Mouse (Mus musculus) embryonic facial prominence, embryonic 15.5 days (tissue): Measurements from ENCODE around the gene Fam204a. TPM values are rescaled to one million over a fixed set of nuclear protein-coding genes. Genes with fewer than 3 reads are reported as not detected.

Experiments used
- ATAC-seq: fragments of 200-750 bp; cut with Nextera tagmentation; 2 replicates; pipeline ENCODE4 v1.8.0; 2017; ENCODE audit warnings: low read depth, moderate TSS enrichment; ENCODE audit not compliant: insufficient number of reproducible peaks, low FRiP score, low TSS enrichment
- H3K27ac ChIP-seq: fragments of 300-500 bp; sonication (generic); replicated peaks from 2 replicates; pipeline ENCODE4 v1.5.1; 2015; ENCODE audit warnings: mild to moderate bottlenecking, inconsistent platforms
- H3K27me3 ChIP-seq: fragments of 300-500 bp; sonication (generic); 2 replicates; pipeline ENCODE4 v1.6.1; 2015; ENCODE audit warnings: inconsistent platforms
- H3K36me3 ChIP-seq: fragments of 300-500 bp; sonication (generic); 2 replicates; pipeline ENCODE4 v1.6.1; 2015; ENCODE audit warnings: mild to moderate bottlenecking, inconsistent platforms
- H3K4me1 ChIP-seq: fragments of 300-500 bp; sonication (generic); 2 replicates; pipeline ENCODE4 v1.6.1; 2015; ENCODE audit warnings: inconsistent platforms
- H3K4me2 ChIP-seq: fragments of 300-500 bp; sonication (generic); replicated peaks from 2 replicates; pipeline ENCODE4 v1.6.1; 2015; ENCODE audit warnings: mild to moderate bottlenecking, inconsistent platforms
- H3K4me3 ChIP-seq: fragments of 300-500 bp; sonication (generic); replicated peaks from 2 replicates; pipeline ENCODE4 v1.5.1; 2015; ENCODE audit warnings: mild to moderate bottlenecking, inconsistent platforms
- H3K9ac ChIP-seq: fragments of 300-500 bp; sonication (generic); 2 replicates; pipeline ENCODE4 v1.6.1; 2015; ENCODE audit warnings: inconsistent platforms
- H3K9me3 ChIP-seq: fragments of 300-500 bp; sonication (generic); replicated peaks from 2 replicates; pipeline ENCODE4 v1.6.1; 2016; ENCODE audit warnings: inconsistent platforms
- WGBS: fragments of 180-500 bp; shearing (Covaris S2); methylation state at CpG from one replicate; pipeline ENCODE4 v1.1.7; 2015; 5-methylcytosine and 5-hydroxymethylcytosine counted together
- polyA plus RNA-seq: library from polyadenylated mRNA; unstranded; fragments of >200 nt; fragmentation: Nextera tagmentation; extraction: Ambion mirVana; gene quantifications from 2 replicates; pipeline ENCODE4 v1.2.1, GENCODE M21; 2015

Fam204a gene
- polyA plus RNA-seq, 1 experiment from 2014 or later = 50.1 TPM

DNA sequence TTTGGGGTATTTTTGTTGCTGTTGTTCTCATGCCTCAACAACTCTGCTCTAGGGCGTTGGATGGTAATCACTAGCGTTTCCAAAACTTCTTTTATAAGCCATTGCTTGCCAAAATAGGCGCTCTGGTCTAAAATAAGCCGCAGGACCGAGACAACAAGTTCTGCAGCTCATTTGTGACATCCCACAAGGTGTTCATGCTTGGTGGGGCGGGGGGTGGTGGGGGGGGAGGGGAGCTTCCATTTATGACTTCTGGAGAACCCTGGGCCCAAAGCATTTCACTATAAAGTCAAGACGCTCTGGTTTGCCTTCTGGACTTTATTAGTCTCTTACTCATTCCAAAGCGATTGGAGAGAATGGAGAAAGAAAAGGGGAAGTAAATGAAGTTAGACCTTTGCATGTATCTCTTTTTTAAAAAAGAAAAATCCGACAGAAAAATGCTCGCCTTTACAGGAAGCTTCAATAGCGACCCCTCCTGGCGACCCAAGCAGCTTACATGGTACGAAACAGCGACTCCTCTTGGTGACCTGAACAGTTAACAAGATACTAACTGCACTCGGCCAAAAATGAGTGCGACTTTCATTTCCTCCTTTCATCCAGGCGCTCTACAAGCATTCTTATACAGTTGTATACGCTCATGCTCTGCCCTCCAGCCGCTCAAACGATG is 65.8 kb downstream of the Fam204a start:
- Histone ChIP-seq H3K4me2 (peak overlapping the region; percentile 27), H3K9me3 (no peaks in the 10 kb centered on the region), H3K27ac (no peak overlapping the region), H3K36me3 (no peaks in the 10 kb centered on the region), H3K9ac (no peak overlapping the region), H3K27me3 (peaks cover 6% of the 10 kb centered on the region; the same call in 1 of the 2 replicates), H3K4me1 (peaks cover 6% of the 10 kb centered on the region; the same call in 1 of the 2 replicates), H3K4me3 (no peak overlapping the region)
- WGBS = 9% methylated on average over 20 of the region's 20 CpGs
- ATAC-seq = no peak

GRCm38 (mm10) chr19:60159827-60160226 is 66.7 kb downstream of the Fam204a start:
- Histone ChIP-seq H3K27me3 (peaks cover 6% of the 10 kb centered on the region; the same call in 1 of the 2 replicates), H3K9ac (no peak overlapping the region), H3K27ac (no peak overlapping the region), H3K36me3 (no peaks in the 10 kb centered on the region), H3K4me1 (peaks cover 6% of the 10 kb centered on the region; the same call in 1 of the 2 replicates), H3K9me3 (no peaks in the 10 kb centered on the region), H3K4me2 (no peak overlapping the region), H3K4me3 (no peak overlapping the region)
- no peak for ATAC-seq
- WGBS = 28% methylated on average over 6 of the region's 6 CpGs

DNA sequence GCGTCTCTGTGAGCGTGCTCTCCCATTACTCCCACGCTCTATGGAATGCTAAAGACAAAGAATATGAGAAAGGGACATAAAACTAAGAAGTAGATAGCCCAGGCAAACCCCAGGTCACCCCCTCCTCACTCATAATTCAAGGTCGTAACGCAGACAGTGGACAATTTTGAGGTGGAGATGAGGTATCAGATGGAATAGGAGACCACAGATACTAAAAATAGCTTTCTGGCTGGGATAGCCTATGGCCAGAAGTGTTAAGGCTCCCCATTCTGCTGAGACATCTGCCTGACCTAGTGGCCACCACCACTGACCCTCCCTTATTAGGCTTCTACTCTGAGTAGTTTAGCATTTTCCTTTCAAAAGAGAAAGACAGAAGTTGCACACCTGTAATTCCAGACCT is 71.2 kb downstream of the Fam204a start:
- no peak for ATAC-seq
- no peak overlapping the region for H3K4me2 ChIP-seq
- H3K4me1 ChIP-seq = no peaks in the 10 kb centered on the region
- H3K27me3 ChIP-seq = peaks cover 6% of the 10 kb centered on the region; the same call in 1 of the 2 replicates
- no peak overlapping the region for H3K27ac ChIP-seq
- H3K36me3 ChIP-seq = no peaks in the 10 kb centered on the region
- no peaks in the 10 kb centered on the region for H3K9me3 ChIP-seq
- no peak overlapping the region for H3K9ac ChIP-seq
- 93% methylated on average over 5 of the region's 5 CpGs for WGBS
- no peak overlapping the region for H3K4me3 ChIP-seq

DNA sequence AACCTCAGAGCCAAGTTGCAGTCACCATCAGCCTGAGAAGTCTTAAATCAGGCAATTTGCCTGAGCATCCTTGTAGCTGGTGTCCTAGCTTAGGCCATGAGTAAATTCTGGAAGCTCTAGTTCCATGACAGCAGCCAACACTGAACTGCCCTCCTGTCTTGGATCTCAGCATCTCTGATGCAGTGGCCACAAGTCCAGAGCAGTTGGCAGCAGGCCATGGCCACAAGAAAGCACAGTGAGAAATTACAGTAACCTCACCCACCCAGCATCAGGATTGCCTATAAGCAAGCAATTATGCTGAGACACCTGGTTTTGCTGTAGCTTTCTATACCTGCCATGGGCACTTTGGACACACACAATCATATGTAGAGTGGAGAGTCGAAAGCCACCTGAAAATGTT is 73.4 kb downstream of the Fam204a start:
- WGBS = 95% methylated on average over 1 of the region's 1 CpGs
- Histone ChIP-seq H3K36me3 (no peaks in the 10 kb centered on the region), H3K27me3 (0 out of 2 replicates have a peak, but pooled peaks cover 9% of the 10 kb centered on the region), H3K4me2 (no peak overlapping the region), H3K9me3 (no peaks in the 10 kb centered on the region), H3K4me1 (peaks cover 11% of the 10 kb centered on the region), H3K4me3 (no peak overlapping the region), H3K9ac (no peak overlapping the region), H3K27ac (no peak overlapping the region)
- ATAC-seq = no peak

DNA sequence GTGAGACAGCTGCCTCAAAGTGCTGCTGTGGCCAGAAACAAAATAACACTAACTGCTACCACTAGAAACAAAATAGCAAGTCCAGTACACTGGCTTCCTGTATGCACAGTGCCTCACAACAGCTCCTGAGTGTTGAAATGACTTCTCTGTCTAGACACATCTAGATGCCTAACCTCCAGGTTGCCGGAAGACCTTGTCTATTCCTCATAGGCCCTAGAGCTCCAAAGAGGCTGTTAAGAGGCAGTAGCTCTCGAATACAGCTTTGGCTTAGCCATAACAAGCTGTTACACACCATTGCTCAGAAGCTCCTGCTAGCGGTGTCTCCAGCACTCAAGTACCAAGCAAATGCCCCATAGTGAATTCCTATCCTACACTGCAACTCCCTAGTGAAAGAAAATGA is 76.4 kb downstream of the Fam204a start:
- H3K36me3 ChIP-seq = no peaks in the 10 kb centered on the region
- H3K4me1 ChIP-seq = peaks cover 14% of the 10 kb centered on the region
- H3K4me3 ChIP-seq = no peak overlapping the region
- H3K9me3 ChIP-seq = no peaks in the 10 kb centered on the region
- ATAC-seq = no peak
- no peak overlapping the region for H3K4me2 ChIP-seq
- H3K9ac ChIP-seq = no peak overlapping the region
- peaks cover 22% of the 10 kb centered on the region for H3K27me3 ChIP-seq
- H3K27ac ChIP-seq = no peak overlapping the region
- 90% methylated on average over 3 of the region's 3 CpGs for WGBS

- no peak overlapping the region for H3K27ac ChIP-seq
- H3K4me2 ChIP-seq = peak overlapping the region; percentile 1; the same call in 1 of the 2 replicates
- WGBS = 24% methylated on average over 13 of the region's 13 CpGs
- no peaks in the 10 kb centered on the region for H3K36me3 ChIP-seq
- H3K9me3 ChIP-seq = no peaks in the 10 kb centered on the region
- H3K4me3 ChIP-seq = no peak overlapping the region
- peaks cover 22% of the 10 kb centered on the region for H3K27me3 ChIP-seq
- H3K4me1 ChIP-seq = peaks cover 14% of the 10 kb centered on the region
- no peak for ATAC-seq
- H3K9ac ChIP-seq = no peak overlapping the region
Observed at GRCm38 (mm10) chr19:60149078-60149960, 77.2 kb downstream of the Fam204a start.

Other genes with a start within 250 kb of the Fam204a start
- gene Prlhr, start 241.6 kb upstream of the Fam204a start, polyA plus RNA-seq = not detected in 2 replicates